Mouse (Mus musculus): ENCODE results near the gene Olfr544. TPM values are rescaled to one million over a fixed set of nuclear protein-coding genes. Genes with fewer than 3 reads are reported as not detected.

Olfr544 gene
- total RNA-seq (2023) = not detected in 2 replicates

DNA sequence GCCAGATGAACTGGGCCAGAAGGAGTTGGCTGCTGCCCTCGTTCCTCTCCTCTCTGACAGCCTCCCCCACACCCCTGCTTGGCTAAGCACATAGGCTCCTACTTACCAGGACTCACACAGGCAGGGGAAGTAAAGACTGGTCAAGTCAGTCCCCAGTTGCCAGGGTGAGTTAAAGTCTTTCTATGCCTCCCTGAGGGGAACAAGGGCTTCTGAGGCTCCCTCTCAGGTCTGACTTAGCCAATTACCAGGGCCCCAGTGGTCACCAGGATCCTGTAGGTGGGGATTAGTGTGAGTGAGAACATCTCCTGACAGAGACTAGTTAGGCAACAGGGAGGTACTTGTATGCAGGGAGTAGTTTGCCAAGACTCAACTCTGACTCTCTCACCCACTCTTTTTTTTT lies at the start of gene Olfr544:
Gene Olfr544 (minus strand): TSS at position 153 of the 400 bp plus-strand sequence.

GRCm38 (mm10) chr7:102534449-102534848 lies 46.3 kb upstream of the Olfr544 start, which contains the start of gene Olfr547:
Gene Olfr547, plus strand, starts transcription at chr7:102534749.

DNA sequence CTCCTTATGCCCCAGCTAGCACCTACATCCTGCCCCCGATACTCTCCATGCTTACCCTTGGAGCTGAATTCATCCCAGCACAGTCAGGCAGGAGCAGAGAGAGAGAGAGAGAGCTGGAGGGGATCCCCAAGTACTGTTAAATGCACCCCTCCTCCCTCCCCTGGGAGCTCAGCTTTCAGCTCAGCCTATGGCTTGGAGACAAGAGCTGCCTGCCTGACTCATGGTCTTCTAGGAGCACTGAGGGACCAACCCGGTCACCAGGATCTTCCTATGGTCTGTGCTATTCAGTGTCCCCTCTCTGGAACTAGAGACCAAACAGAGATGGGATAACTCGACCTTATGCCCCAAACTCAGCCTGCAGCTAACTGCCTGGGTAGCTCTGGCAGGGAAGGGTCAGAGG lies 11.4 kb upstream of the Olfr544 start, which contains the start of gene Olfr545:
Gene Olfr545 (minus strand): TSS at position 101 of the 400 bp plus-strand sequence.

GRCm38 (mm10) chr7:102481579-102481978 lies 6.5 kb downstream of the Olfr544 start, which contains the start of gene Olfr543:
Gene Olfr543, minus strand, starts transcription at chr7:102481679.

GRCm38 (mm10) chr7:102441657-102442391 lies 46.3 kb downstream of the Olfr544 start, which contains the start of gene Rrm1:
Gene Rrm1, plus strand, starts transcription at chr7:102441695.

Other genes with a start within 250 kb of the Olfr544 start
- 459 and 512 TPM in 2 replicates for gene Rhog, start 232.3 kb downstream of the Olfr544 start, total RNA-seq (2023)
- 90.5 and 118 TPM in 2 replicates for gene Stim1, start 220.5 kb downstream of the Olfr544 start, total RNA-seq (2023)
- 66.2 and 90.8 TPM in 2 replicates for gene Rrm1, start 46.6 kb downstream of the Olfr544 start, total RNA-seq (2023)
- gene Olfr543, start 6.6 kb downstream of the Olfr544 start, total RNA-seq (2023) = not detected in 2 replicates
- not detected in 2 replicates for gene Olfr545, start 11.3 kb upstream of the Olfr544 start, total RNA-seq (2023)
- not detected in 2 replicates for gene Olfr547, start 46.4 kb upstream of the Olfr544 start, total RNA-seq (2023)
- not detected in 2 replicates for gene Olfr548-ps1, start 52.6 kb upstream of the Olfr544 start, total RNA-seq (2023)
- not detected in 2 replicates for gene Olfr549, start 61.6 kb upstream of the Olfr544 start, total RNA-seq (2023)
- 15.1 and 20.6 TPM in 2 replicates for gene Trim21, start 77.2 kb upstream of the Olfr544 start, total RNA-seq (2023)
- not detected in 2 replicates for gene Olfr550, start 83.1 kb upstream of the Olfr544 start, total RNA-seq (2023)
- gene Olfr551, start 103.6 kb upstream of the Olfr544 start, total RNA-seq (2023) = not detected in 2 replicates
- 0.19 TPM in 1 of 2 replicates, not detected in the other for gene Olfr552, start 109.5 kb upstream of the Olfr544 start, total RNA-seq (2023)
- gene Olfr553, start 129.9 kb upstream of the Olfr544 start, total RNA-seq (2023) = not detected in 2 replicates
- not detected in 2 replicates for gene Olfr554, start 150.1 kb upstream of the Olfr544 start, total RNA-seq (2023)
- not detected in 2 replicates for gene Olfr555, start 170.5 kb upstream of the Olfr544 start, total RNA-seq (2023)
- not detected in 2 replicates for gene Olfr556, start 176.6 kb upstream of the Olfr544 start, total RNA-seq (2023)
- 2.0 and 2.8 TPM in 2 replicates for gene Trim68, start 199.0 kb upstream of the Olfr544 start, total RNA-seq (2023)
- not detected in 2 replicates for gene Olfr557, start 207.6 kb upstream of the Olfr544 start, total RNA-seq (2023)
- not detected in 2 replicates for gene Olfr558, start 213.9 kb upstream of the Olfr544 start, total RNA-seq (2023)
- not detected in 2 replicates for gene Olfr33, start 230.8 kb upstream of the Olfr544 start, total RNA-seq (2023)
- not detected in 2 replicates for gene Olfr559, start 239.2 kb upstream of the Olfr544 start, total RNA-seq (2023)

Data from neutrophil, adult 65 days (primary cell).